Mouse (Mus musculus): ENCODE measurements around the gene Slfn5.
"Not testable (repeated sequence)": the region's sequence is repeated elsewhere in the genome, so short reads cannot be mapped to it uniquely, and the experiment has no call there.

The Slfn5 gene

GRCm38 (mm10) chr11:82947457-82947856 lies 3.7 kb upstream of the Slfn5 start:
- DNase-seq (ENCODE audit: low spot score) = no peak

GRCm38 (mm10) chr11:82949036-82949435 lies 2.1 kb upstream of the Slfn5 start:
- DNase-seq (ENCODE audit: low spot score) = no peak

GRCm38 (mm10) chr11:82951865-82952611 lies 889 bp downstream of the Slfn5 start:
- no peak for DNase-seq (ENCODE audit: low spot score)

- no peak for DNase-seq (ENCODE audit: low spot score)
These were observed 1.7 kb downstream of the Slfn5 start for GRCm38 (mm10) chr11:82952612-82953542.

- no peak for DNase-seq (ENCODE audit: low spot score)
These were observed 3.5 kb downstream of the Slfn5 start for GRCm38 (mm10) chr11:82954631-82955030.

GRCm38 (mm10) chr11:82956925-82957324 lies 5.8 kb downstream of the Slfn5 start:
- DNase-seq (ENCODE audit: low spot score) = no peak

- DNase-seq (ENCODE audit: low spot score) = peak; percentile 23
These were observed 8.5 kb downstream of the Slfn5 start for GRCm38 (mm10) chr11:82959613-82960012.

- no peak for DNase-seq (ENCODE audit: low spot score)
These were observed 10.6 kb downstream of the Slfn5 start for GRCm38 (mm10) chr11:82961743-82962142.

- no peak for DNase-seq (ENCODE audit: low spot score)
These were observed 11.1 kb downstream of the Slfn5 start for GRCm38 (mm10) chr11:82962215-82962614.

GRCm38 (mm10) chr11:82970712-82971589 lies 19.8 kb downstream of the Slfn5 start:
- no peak for DNase-seq (ENCODE audit: low spot score)

- no peak for DNase-seq (ENCODE audit: low spot score)
These were observed 20.4 kb downstream of the Slfn5 start for GRCm38 (mm10) chr11:82971590-82971974.

GRCm38 (mm10) chr11:82973916-82974315 lies 22.8 kb downstream of the Slfn5 start:
- DNase-seq (ENCODE audit: low spot score) = no peak

GRCm38 (mm10) chr11:82982409-82982808 lies 31.3 kb downstream of the Slfn5 start:
- DNase-seq (ENCODE audit: low spot score) = not testable (repeated sequence)

- no peak for DNase-seq (ENCODE audit: low spot score)
These were observed 32.0 kb downstream of the Slfn5 start for GRCm38 (mm10) chr11:82983193-82983592.

- no peak for DNase-seq (ENCODE audit: low spot score)
These were observed 36.5 kb downstream of the Slfn5 start for GRCm38 (mm10) chr11:82987621-82988020.

- DNase-seq (ENCODE audit: low spot score) = no peak
These were observed 38.2 kb downstream of the Slfn5 start for GRCm38 (mm10) chr11:82989357-82989756.

- peak; percentile 21 for DNase-seq (ENCODE audit: low spot score)
These were observed 39.6 kb downstream of the Slfn5 start for GRCm38 (mm10) chr11:82990612-82991385.

- peak; percentile 45 for DNase-seq (ENCODE audit: low spot score)
These were observed 40.5 kb downstream of the Slfn5 start, which contains the start of gene Slfn9 for GRCm38 (mm10) chr11:82991469-82992166. Gene Slfn9 (minus strand): TSS chr11:82991830.

- no peak for DNase-seq (ENCODE audit: low spot score)
These were observed 62.2 kb downstream of the Slfn5 start for GRCm38 (mm10) chr11:83013356-83013755.
